Comparison of ENCODE assay signal across 14 mouse cellular contexts in genomic region chr1:54789327-54789960, GRCm38 (mm10).
A peak's percentile ranks its signal among the peaks of the same experiment; 100 is the strongest.
DNase-seq lines count a peak whose midpoint lies in the region; ATAC-seq lines count a peak whose summit lies in the region.
"Had no signal": no experiment of that assay in that cellular context is flagged by ENCODE, and none has a peak within 500 bp of the region (broad histone marks: within the 10 kb centered on the region; RNA-seq: fewer than 3 reads in every experiment).

No protein-coding gene starts in this region.

- 66% methylated on average over 7 of the region's 7 CpGs for WGBS in hindbrain, embryonic 16.5 days
- WGBS in hindbrain, embryonic 11.5 days = 82% methylated on average over 7 of the region's 7 CpGs

- peak; percentile 7; the same call in 1 of the 2 replicates for ATAC-seq in hindbrain, embryonic 16.5 days
- ATAC-seq in hindbrain, embryonic 11.5 days (ENCODE audit: low FRiP score) = no peak
- no peak for ATAC-seq in inflammation-experienced regulatory T-cells, adult 6 months
- ATAC-seq: liver, embryonic 12.5 days had no signal

- H3K27ac ChIP-seq in hindbrain, embryonic 16.5 days (ENCODE audit: low read depth, low read length) = peak overlapping the region; percentile 25; the same call in 1 of the 2 replicates
- H3K27ac ChIP-seq in hindbrain, embryonic 11.5 days (ENCODE audit: low read depth, low read length) = no peak overlapping the region
- H3K27ac ChIP-seq: kidney, postnatal 0 days; liver, embryonic 12.5 days; midbrain, embryonic 10.5 days had no signal

- H3K4me3 ChIP-seq in hindbrain, embryonic 16.5 days (ENCODE audit: low read length) = no peak overlapping the region
- H3K4me3 ChIP-seq in hindbrain, embryonic 11.5 days (ENCODE audit: low read depth, low read length) = no peak overlapping the region
- H3K4me3 ChIP-seq: liver, embryonic 12.5 days; midbrain, embryonic 10.5 days had no signal

- no peak overlapping the region for H3K4me2 ChIP-seq in hindbrain, embryonic 16.5 days (ENCODE audit: low read length)
- H3K4me2 ChIP-seq in hindbrain, embryonic 11.5 days (replicated peaks; ENCODE audit: low read depth, low read length) = no peak overlapping the region
- H3K4me2 ChIP-seq: liver, embryonic 12.5 days had no signal

- no peaks in the 10 kb centered on the region for H3K36me3 ChIP-seq in hindbrain, embryonic 16.5 days (ENCODE audit: control insufficient read depth, insufficient read depth, low read length)
- H3K36me3 ChIP-seq in hindbrain, embryonic 11.5 days (ENCODE audit: control insufficient read depth, insufficient read depth, low read length) = no peaks in the 10 kb centered on the region
- H3K36me3 ChIP-seq: liver, embryonic 12.5 days; midbrain, embryonic 10.5 days had no signal

- DNase-seq in adrenal gland, adult (ENCODE audit: inconsistent age in 2 of 2, low spot score in 1 of 2) = peak; percentile 67 to 84
- DNase-seq in adrenal gland, postnatal 4 days (ENCODE audit: low spot score in 2 of 2) = no peak
- no peak for DNase-seq in hindbrain, embryonic 11.5 days (ENCODE audit: low spot score)
- DNase-seq in 3T3-L1 (ENCODE audit: low read depth, low spot score) = peak; percentile 34
- peak; percentile 60 to 61 for DNase-seq in adrenal gland, postnatal 36 days
- no peak for DNase-seq in ovary, adult 18-20 months (ENCODE audit: low spot score)
- DNase-seq: cerebellum, adult 9-10 months; gastrocnemius, postnatal 14 days; heart, postnatal 10 days had no signal

- H3K27me3 ChIP-seq in hindbrain, embryonic 16.5 days (replicated peaks; ENCODE audit: control insufficient read depth, insufficient read depth, low read length) = no peaks in the 10 kb centered on the region
- no peaks in the 10 kb centered on the region for H3K27me3 ChIP-seq in hindbrain, embryonic 11.5 days (ENCODE audit: control insufficient read depth, insufficient read depth, low read length)
- H3K27me3 ChIP-seq: liver, embryonic 12.5 days had no signal

- no peak overlapping the region for H3K9ac ChIP-seq in hindbrain, embryonic 16.5 days (ENCODE audit: low read depth, low read length)
- H3K9ac ChIP-seq in hindbrain, embryonic 11.5 days (ENCODE audit: low read depth, low read length) = no peak overlapping the region
- H3K9ac ChIP-seq: liver, embryonic 12.5 days had no signal

- no peaks in the 10 kb centered on the region; the same call in 1 of the 2 replicates for H3K4me1 ChIP-seq in hindbrain, embryonic 16.5 days (ENCODE audit: control insufficient read depth, insufficient read depth, low read depth, low read length)
- H3K4me1 ChIP-seq in hindbrain, embryonic 11.5 days (replicated peaks; ENCODE audit: control insufficient read depth, insufficient read depth, low read length) = no peaks in the 10 kb centered on the region

- H3K9me3 ChIP-seq in hindbrain, embryonic 16.5 days (ENCODE audit: control insufficient read depth, low read length) = no peaks in the 10 kb centered on the region
- no peaks in the 10 kb centered on the region for H3K9me3 ChIP-seq in hindbrain, embryonic 11.5 days (ENCODE audit: control insufficient read depth, low read length)
- H3K9me3 ChIP-seq: liver, embryonic 12.5 days; midbrain, embryonic 10.5 days had no signal

Comparison
In these comparisons a context has a peak if more than half of its experiments do, and no peak if none do; other contexts are left out.
1. DNase-seq: peak in adrenal gland, adult (2 of 2), 3T3-L1 (single experiment) and adrenal gland, postnatal 36 days (2 of 2); none in adrenal gland, postnatal 4 days (0 of 2), hindbrain, embryonic 11.5 days (single experiment) and ovary, adult 18-20 months (single experiment).